Mouse (Mus musculus) bone marrow, adult 2 months (tissue): ENCODE measurements around the gene Gm5148. TPM values are rescaled to one million over a fixed set of nuclear protein-coding genes. Genes with fewer than 3 reads are reported as not detected.

Source experiments
- H3K27ac ChIP-seq: fragments of 200-500 bp; 2 replicates; pipeline ENCODE4 v1.5.1; 2012; ENCODE audit warnings: low read depth, mild to moderate bottlenecking, control low read depth, inconsistent platforms, low read length; ENCODE audit not compliant: control insufficient read depth, poor library complexity, insufficient read depth
- H3K4me1 ChIP-seq: fragments of 200-500 bp; 2 replicates; pipeline ENCODE4 v1.6.1; 2011; ENCODE audit warnings: low read length; ENCODE audit not compliant: control insufficient read depth, insufficient read depth
- H3K4me3 ChIP-seq: fragments of 200-500 bp; replicated peaks from 2 replicates; pipeline ENCODE3; 2011; ENCODE audit warnings: mild to moderate bottlenecking, low read depth, low read length, control low read depth; ENCODE audit not compliant: control insufficient read depth
- CTCF ChIP-seq: fragments of 200-500 bp; IDR thresholded peaks from 2 replicates; pipeline ENCODE4 v1.5.1; 2011; ENCODE audit warnings: low read length, control low read depth; ENCODE audit not compliant: control insufficient read depth, insufficient read depth
- POLR2A ChIP-seq: fragments of 200-500 bp; IDR thresholded peaks from 2 replicates; pipeline ENCODE4 v1.6.1; 2011; ENCODE audit warnings: low read depth, mild to moderate bottlenecking, control low read depth, low read length, borderline replicate concordance; ENCODE audit not compliant: control insufficient read depth
- WGBS: fragments of 180-500 bp; shearing (Covaris S2); methylation state at CpG from one replicate; pipeline ENCODE4 v1.1.7; 2018; 5-methylcytosine and 5-hydroxymethylcytosine counted together
- polyA plus RNA-seq: library from polyadenylated mRNA; stranded (reverse); fragments of >200 nt; gene quantifications from 2 replicates; pipeline ENCODE4 v1.2.4, GENCODE M21; 2011; ENCODE audit warnings: low replicate concordance; ENCODE audit not compliant: missing spikeins, insufficient read depth, insufficient read length

Gene Gm5148
- polyA plus RNA-seq: 2.0 TPM in 1 of 2 replicates, not detected in the other

DNA sequence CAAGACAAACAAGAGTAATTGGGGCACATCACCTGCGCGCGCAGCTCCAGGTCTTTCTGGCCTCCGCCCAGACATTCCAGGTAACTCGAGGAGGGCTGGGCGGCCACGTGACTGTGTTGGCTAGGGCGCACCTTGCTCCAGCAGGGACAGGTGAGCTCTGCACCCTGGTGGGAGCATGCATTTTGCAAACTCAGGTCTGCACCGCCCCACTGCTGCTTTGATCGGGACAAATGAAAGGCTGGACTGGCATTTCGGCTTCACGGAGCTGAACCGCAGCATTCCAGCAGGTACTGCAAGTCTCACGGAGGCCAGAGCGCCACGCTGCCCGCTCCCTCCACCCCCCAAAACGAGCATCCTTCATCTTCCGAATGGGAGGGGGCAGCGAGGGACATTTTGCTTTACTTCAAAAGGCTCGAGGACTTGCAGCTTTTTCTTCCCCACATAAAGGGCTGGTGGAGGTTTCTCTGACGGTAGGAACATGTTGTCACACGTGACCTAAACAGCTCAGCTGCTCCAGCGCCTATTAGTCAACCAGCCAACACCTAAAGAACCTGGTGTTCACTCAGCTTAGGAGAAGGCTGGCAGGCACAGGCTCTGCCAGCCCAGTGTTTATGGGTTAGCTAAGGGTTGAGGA, at the start of gene Gm5148:
TSS of gene Gm5148 (minus strand) at position 320 of the 634 bp plus-strand sequence.
- peak within 1 kb of the TSS; percentile 12 for H3K4me3 ChIP-seq
- H3K27ac ChIP-seq: no peak within 1 kb of the TSS
- peaks cover 1% of the 10 kb centered on the region; the same call in 1 of the 2 replicates for H3K4me1 ChIP-seq
- 5% methylated on average over 24 of the region's 24 CpGs for WGBS
- no peak for TF ChIP-seq CTCF
- no peak for TF ChIP-seq POLR2A

GRCm38 (mm10) chr3:37770951-37771350, 46.7 kb upstream of the Gm5148 start:
- no peak overlapping the region for H3K4me3 ChIP-seq
- no peak overlapping the region for H3K27ac ChIP-seq
- H3K4me1 ChIP-seq: peaks cover 1% of the 10 kb centered on the region; the same call in 1 of the 2 replicates
- TF ChIP-seq POLR2A: no peak
- no peak for TF ChIP-seq CTCF

- under 1% methylated on average over 5 of the region's 5 CpGs for WGBS
- TF ChIP-seq CTCF (no peak), POLR2A (no peak)
- no peak overlapping the region for H3K27ac ChIP-seq
- H3K4me1 ChIP-seq: peaks cover 1% of the 10 kb centered on the region; the same call in 1 of the 2 replicates
- H3K4me3 ChIP-seq: no peak overlapping the region
These were observed 45.0 kb upstream of the Gm5148 start for GRCm38 (mm10) chr3:37769268-37769756.

- H3K27ac ChIP-seq: no peak overlapping the region
- WGBS: 77% methylated on average over 12 of the region's 12 CpGs
- no peak overlapping the region for H3K4me3 ChIP-seq
- TF ChIP-seq POLR2A: no peak
- no peak for TF ChIP-seq CTCF
- H3K4me1 ChIP-seq: peaks cover 1% of the 10 kb centered on the region; the same call in 1 of the 2 replicates
These were observed 43.1 kb upstream of the Gm5148 start for GRCm38 (mm10) chr3:37767147-37768015.

GRCm38 (mm10) chr3:37766628-37767027, 42.3 kb upstream of the Gm5148 start:
- Histone ChIP-seq H3K27ac (no peak overlapping the region), H3K4me1 (peaks cover 1% of the 10 kb centered on the region; the same call in 1 of the 2 replicates), H3K4me3 (no peak overlapping the region)
- no peak for TF ChIP-seq POLR2A
- no peak for TF ChIP-seq CTCF
- WGBS: 86% methylated on average over 4 of the region's 4 CpGs

DNA sequence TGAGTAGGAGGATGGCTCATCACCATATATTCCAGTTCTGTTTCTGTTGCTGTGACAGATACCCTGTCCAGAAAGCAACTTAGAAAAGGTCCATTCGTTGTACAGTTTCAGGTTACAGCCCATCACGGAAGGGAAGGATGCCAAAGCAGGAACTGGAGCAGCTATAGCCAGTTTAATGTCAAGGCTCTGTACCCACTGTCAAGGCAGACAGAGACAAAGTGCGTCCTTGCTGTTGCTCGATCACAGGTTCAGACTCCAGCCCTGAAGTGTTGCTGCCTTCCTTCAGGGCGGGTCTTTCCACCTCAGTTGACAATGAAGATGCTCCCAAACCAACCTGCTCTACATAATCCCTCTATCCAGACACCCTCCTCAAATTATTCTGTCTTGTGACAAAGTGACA, 41.7 kb upstream of the Gm5148 start:
- peaks cover 3% of the 10 kb centered on the region; the same call in 1 of the 2 replicates for H3K4me1 ChIP-seq

DNA sequence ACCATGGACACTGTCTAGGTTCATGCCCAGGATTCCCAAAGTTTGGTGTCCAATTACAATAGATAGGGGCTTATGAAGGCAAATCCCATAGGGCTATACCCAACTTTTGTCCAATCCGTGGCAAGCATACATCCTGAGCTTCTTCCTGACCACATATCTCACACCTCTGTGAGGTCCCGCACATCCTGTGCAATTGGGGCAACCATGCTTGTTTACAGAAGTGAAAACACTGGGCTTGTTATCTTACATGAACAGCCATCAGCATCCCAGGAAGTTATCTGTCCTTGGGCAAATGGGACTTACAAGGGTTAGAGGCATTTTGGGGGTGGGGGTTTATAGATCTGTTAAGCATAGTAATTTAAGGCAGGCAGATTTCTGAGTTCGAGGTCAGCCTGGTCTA, 41.0 kb upstream of the Gm5148 start:
- Histone ChIP-seq H3K4me1 (peaks cover 5% of the 10 kb centered on the region), H3K4me3 (no peak overlapping the region), H3K27ac (no peak overlapping the region)
- WGBS: 70% methylated on average over 3 of the region's 3 CpGs
- TF ChIP-seq POLR2A (no peak), CTCF (no peak)

More for the DNA sequence above, 41.7 kb upstream of the Gm5148 start:
- Histone ChIP-seq H3K4me3 (no peak overlapping the region), H3K27ac (no peak overlapping the region)
- WGBS: 79% methylated on average over 5 of the region's 5 CpGs
- TF ChIP-seq CTCF: no peak
- no peak for TF ChIP-seq POLR2A

DNA sequence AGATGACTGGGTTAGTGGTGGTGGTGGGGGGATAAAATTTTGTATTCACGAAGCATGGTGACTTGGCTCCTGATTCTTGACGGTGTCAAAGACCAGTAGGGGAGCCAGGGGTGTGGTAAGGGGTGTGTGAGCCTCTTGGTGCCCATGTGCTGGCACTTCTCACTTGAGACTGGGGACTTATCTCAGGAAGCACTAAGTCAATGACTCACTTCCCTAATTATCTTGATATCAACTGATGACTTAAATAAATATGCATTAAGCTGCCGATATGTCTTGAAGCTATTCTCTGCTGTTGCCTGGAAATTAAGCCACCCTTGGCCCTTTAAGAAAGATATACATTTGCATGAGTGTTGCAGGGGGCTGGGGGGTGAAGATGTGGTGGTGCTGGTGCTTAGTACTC, 38.0 kb upstream of the Gm5148 start:
- no peak overlapping the region for H3K4me3 ChIP-seq
- H3K4me1 ChIP-seq: peaks cover 3% of the 10 kb centered on the region
- H3K27ac ChIP-seq: no peak overlapping the region
- TF ChIP-seq POLR2A (no peak), CTCF (no peak)
- 17% methylated on average over 3 of the region's 3 CpGs for WGBS
